Mouse (Mus musculus): ENCODE data around the gene 1700001C02Rik. TPM values are rescaled to one million over a fixed set of nuclear protein-coding genes. Genes with fewer than 3 reads are reported as not detected.

Gene 1700001C02Rik
- polyA plus RNA-seq, 1 experiment = not detected

DNA sequence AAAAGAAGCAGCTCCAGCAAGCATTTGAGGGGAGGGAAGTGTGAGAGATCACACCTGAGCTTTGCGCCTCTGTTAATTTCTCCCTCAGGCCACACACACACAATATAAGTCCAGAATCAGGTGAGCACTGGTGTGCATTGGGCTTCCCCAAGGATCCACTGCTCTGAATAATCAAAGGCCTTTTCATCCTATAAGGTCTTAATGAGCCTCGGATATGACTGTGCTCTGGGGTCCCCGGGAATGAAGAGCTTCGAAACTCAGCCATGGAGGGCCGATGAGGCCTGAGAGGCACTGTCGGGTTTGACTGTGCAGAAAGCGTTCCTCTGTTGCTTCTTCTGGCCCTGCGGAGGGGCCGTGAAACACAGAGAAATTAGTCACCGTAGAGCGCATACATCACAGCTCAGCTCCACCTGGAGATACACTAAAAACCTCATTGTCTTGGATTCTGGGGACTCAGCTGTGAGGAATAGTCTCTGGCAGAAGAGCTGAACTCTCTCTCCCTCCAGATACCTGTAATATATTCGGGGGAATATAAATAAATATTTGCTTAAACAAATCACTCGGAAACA is 21.4 kb upstream of the 1700001C02Rik start:
- TF ChIP-seq CTCF (IDR thresholded peaks at IDR 0.05; ENCODE audit: control insufficient read depth, insufficient read depth, low read length) (no peak), POLR2A (IDR thresholded peaks at IDR 0.05; ENCODE audit: borderline replicate concordance, control insufficient read depth, low read depth, low read length) (no peak)
- Histone ChIP-seq H3K4me1 (ENCODE audit: control insufficient read depth, insufficient read depth, low read length) (no peaks in the 10 kb centered on the region), H3K27ac (ENCODE audit: control insufficient read depth, insufficient read depth, low read depth, low read length, poor library complexity) (no peak overlapping the region), H3K4me3 (replicated peaks; ENCODE audit: control insufficient read depth, low read depth, low read length) (no peak overlapping the region)
- 85% methylated on average over 13 of the region's 13 CpGs for WGBS

DNA sequence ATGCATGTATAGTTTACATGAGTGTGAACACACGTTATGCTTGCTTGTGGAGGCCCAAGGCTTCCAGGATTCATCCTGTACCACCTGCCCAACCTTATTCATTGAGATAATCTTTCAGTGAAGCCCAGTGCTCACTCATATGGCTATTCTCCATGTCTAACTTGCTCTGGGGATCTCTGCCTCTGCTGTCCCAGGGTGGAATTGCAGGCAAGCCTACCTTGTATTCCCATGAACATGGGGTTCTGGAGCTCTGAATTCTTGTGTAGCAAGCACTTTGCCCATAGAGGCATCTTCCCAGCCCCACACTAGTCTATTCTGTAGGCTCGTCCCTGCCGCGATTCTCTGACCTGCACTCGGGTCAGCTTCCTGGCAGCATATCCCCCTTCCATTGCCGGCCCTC is 9.8 kb upstream of the 1700001C02Rik start:
- Histone ChIP-seq H3K4me1 (ENCODE audit: control insufficient read depth, insufficient read depth, low read length) (no peaks in the 10 kb centered on the region), H3K4me3 (replicated peaks; ENCODE audit: control insufficient read depth, low read depth, low read length) (no peak overlapping the region), H3K27ac (ENCODE audit: control insufficient read depth, insufficient read depth, low read depth, low read length, poor library complexity) (no peak overlapping the region)
- no peak for TF ChIP-seq POLR2A (IDR thresholded peaks at IDR 0.05; ENCODE audit: borderline replicate concordance, control insufficient read depth, low read depth, low read length)
- no peak for TF ChIP-seq CTCF (IDR thresholded peaks at IDR 0.05; ENCODE audit: control insufficient read depth, insufficient read depth, low read length)
- WGBS = 36% methylated on average over 6 of the region's 6 CpGs

DNA sequence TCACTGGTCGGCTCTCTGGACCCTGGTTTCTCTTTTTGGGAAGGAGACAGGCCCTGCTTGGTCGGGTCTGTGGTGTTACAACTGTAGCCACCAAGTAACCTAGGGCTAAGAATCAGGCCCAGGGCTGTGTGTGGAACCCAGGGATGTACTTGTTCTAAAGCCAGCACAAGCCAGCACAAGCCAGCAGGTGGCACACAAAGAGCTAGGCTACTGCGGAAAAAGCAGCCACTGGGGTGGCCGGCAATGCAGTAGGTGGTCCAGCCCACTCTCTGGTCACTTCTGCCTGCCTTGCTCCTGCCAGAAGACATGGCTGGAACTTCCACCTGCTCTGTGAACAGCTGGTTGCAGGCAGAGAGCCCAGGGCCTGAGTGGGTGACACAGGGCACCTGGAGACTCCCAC is 5.7 kb upstream of the 1700001C02Rik start:
- H3K27ac ChIP-seq (ENCODE audit: control insufficient read depth, insufficient read depth, low read depth, low read length, poor library complexity) = no peak overlapping the region; the same call in 1 of the 2 replicates
- 55% methylated on average over 4 of the region's 4 CpGs for WGBS
- TF ChIP-seq POLR2A (IDR thresholded peaks at IDR 0.05; ENCODE audit: borderline replicate concordance, control insufficient read depth, low read depth, low read length) = no peak
- TF ChIP-seq CTCF (IDR thresholded peaks at IDR 0.05; ENCODE audit: control insufficient read depth, insufficient read depth, low read length) = no peak
- H3K4me3 ChIP-seq (replicated peaks; ENCODE audit: control insufficient read depth, low read depth, low read length) = no peak overlapping the region
- no peaks in the 10 kb centered on the region for H3K4me1 ChIP-seq (ENCODE audit: control insufficient read depth, insufficient read depth, low read length)

DNA sequence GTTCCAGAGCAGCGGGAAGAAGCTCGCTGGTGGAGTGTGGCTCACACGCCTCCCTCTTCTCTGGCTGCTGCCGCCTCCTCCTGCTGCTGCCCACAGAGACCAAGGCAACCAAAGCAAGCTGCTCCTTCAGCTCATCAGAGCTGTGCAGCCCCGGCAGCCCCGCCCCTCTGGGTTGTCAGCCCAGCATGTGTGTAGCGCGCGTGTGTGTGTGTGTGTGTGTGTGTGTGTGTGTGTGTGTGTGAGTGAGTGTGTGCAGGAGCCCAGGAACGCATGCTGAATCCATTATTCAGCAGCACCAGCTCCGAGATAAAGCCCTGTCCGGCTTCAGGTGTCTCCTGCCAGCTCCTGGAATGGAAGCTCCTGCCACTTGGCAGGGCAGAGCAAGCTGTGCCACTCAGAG is 4.0 kb upstream of the 1700001C02Rik start, which contains the start of gene Otof:
TSS of gene Otof (minus strand) at position 112 of the 400 bp plus-strand sequence.
- Histone ChIP-seq H3K4me1 (ENCODE audit: control insufficient read depth, insufficient read depth, low read length) (no peaks in the 10 kb centered on the region), H3K4me3 (replicated peaks; ENCODE audit: control insufficient read depth, low read depth, low read length) (no peak within 1 kb of the TSS), H3K27ac (ENCODE audit: control insufficient read depth, insufficient read depth, low read depth, low read length, poor library complexity) (no peak within 1 kb of the TSS)
- 31% methylated on average over 12 of the region's 12 CpGs for WGBS
- TF ChIP-seq CTCF (IDR thresholded peaks at IDR 0.05; ENCODE audit: control insufficient read depth, insufficient read depth, low read length) (no peak), POLR2A (IDR thresholded peaks at IDR 0.05; ENCODE audit: borderline replicate concordance, control insufficient read depth, low read depth, low read length) (no peak)

DNA sequence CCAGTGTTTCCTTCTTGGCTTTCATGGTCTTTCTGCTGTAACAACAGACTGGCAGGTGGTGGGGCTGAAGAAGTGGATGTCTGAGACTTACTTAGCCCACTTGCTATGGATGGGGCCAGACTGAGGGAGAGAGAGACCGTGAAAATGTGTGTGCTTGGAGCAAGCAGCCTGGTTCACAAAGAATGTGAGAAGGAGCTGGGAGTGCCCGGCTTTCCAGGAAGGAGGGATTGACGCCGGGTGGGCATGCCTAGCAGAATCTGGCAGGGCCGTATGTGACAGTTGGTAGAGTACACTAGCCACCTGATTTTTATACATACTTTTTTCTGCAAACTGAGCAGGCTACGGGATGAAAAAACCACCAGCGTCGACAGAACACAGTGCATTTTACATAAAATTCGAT is 468 bp downstream of the 1700001C02Rik start:
- no peak overlapping the region for H3K4me3 ChIP-seq (replicated peaks; ENCODE audit: control insufficient read depth, low read depth, low read length)
- TF ChIP-seq CTCF (IDR thresholded peaks at IDR 0.05; ENCODE audit: control insufficient read depth, insufficient read depth, low read length) = no peak
- TF ChIP-seq POLR2A (IDR thresholded peaks at IDR 0.05; ENCODE audit: borderline replicate concordance, control insufficient read depth, low read depth, low read length) = no peak
- H3K4me1 ChIP-seq (ENCODE audit: control insufficient read depth, insufficient read depth, low read length) = no peaks in the 10 kb centered on the region
- WGBS = 47% methylated on average over 9 of the region's 9 CpGs
- no peak overlapping the region for H3K27ac ChIP-seq (ENCODE audit: control insufficient read depth, insufficient read depth, low read depth, low read length, poor library complexity)

DNA sequence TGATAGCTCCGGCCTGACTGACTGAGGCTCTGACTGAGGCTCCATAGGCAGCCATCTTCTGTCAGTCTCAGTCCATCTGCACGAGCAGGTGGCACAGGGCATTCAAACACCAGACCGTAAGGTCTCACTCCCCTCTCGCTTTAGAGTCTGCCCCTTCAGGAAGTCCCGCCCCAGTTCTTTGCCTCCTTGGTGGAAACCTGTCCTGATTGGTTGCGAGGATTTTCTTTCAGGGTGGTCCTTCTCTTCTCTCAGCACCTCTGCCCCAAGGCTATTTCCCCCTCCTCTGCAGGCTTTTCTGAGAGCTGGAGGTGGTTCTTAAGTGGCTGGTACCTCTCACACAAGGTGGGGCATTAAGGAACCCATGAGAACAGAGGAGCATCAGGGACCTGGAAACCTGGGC is 4.6 kb downstream of the 1700001C02Rik start:
- Histone ChIP-seq H3K27ac (ENCODE audit: control insufficient read depth, insufficient read depth, low read depth, low read length, poor library complexity) (no peak overlapping the region), H3K4me1 (ENCODE audit: control insufficient read depth, insufficient read depth, low read length) (no peaks in the 10 kb centered on the region), H3K4me3 (replicated peaks; ENCODE audit: control insufficient read depth, low read depth, low read length) (no peak overlapping the region)
- 53% methylated on average over 6 of the region's 6 CpGs for WGBS
- no peak for TF ChIP-seq POLR2A (IDR thresholded peaks at IDR 0.05; ENCODE audit: borderline replicate concordance, control insufficient read depth, low read depth, low read length)
- no peak for TF ChIP-seq CTCF (IDR thresholded peaks at IDR 0.05; ENCODE audit: control insufficient read depth, insufficient read depth, low read length)

DNA sequence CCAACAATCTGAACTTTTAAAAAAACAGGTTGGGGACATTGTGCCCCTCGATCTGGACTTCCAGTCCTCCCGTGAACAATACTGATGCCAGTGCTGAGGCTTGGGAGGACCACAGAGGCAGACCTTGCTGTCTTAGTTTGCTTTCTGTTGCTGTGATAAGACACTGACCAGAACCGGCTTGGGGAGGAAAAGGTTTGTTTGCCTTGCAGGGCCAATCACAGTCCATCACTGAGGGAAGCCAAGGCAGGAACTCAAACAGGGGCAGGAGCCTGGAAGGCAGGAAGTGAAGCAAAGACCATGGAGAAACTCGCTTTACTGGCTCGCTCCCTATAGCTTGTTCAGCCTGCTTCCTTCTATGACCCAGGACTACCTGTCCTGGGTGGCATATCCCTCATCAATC is 6.3 kb downstream of the 1700001C02Rik start:
- whole genome bisulfite sequencing = 40% methylated on average over 5 of the region's 5 CpGs
- TF ChIP-seq POLR2A (IDR thresholded peaks at IDR 0.05; ENCODE audit: borderline replicate concordance, control insufficient read depth, low read depth, low read length) = no peak
- TF ChIP-seq CTCF (IDR thresholded peaks at IDR 0.05; ENCODE audit: control insufficient read depth, insufficient read depth, low read length) = no peak
- H3K4me1 ChIP-seq (ENCODE audit: control insufficient read depth, insufficient read depth, low read length) = no peaks in the 10 kb centered on the region
- no peak overlapping the region for H3K27ac ChIP-seq (ENCODE audit: control insufficient read depth, insufficient read depth, low read depth, low read length, poor library complexity)
- H3K4me3 ChIP-seq (replicated peaks; ENCODE audit: control insufficient read depth, low read depth, low read length) = no peak overlapping the region

DNA sequence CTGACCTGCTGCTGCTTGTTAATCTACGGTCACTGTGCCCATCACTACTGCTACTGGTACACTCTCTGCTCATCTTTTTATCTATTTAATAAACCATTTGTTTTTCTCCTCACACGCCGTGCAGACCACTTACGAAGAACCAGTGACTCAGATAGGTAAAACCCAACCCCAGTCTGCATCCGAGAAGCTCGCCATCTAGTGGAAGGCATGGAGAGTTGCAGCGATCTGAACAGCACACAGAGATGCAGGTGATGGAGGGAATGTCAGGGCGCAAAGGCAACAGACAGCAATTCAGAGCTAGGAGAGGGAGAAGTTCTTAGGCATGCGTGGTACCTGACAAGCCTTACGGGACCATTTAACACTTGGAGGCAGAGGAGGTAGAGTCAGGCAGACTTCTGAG is 10.7 kb downstream of the 1700001C02Rik start:
- H3K4me3 ChIP-seq (replicated peaks; ENCODE audit: control insufficient read depth, low read depth, low read length) = no peak overlapping the region
- WGBS = 33% methylated on average over 10 of the region's 10 CpGs
- H3K4me1 ChIP-seq (ENCODE audit: control insufficient read depth, insufficient read depth, low read length) = no peaks in the 10 kb centered on the region
- no peak overlapping the region for H3K27ac ChIP-seq (ENCODE audit: control insufficient read depth, insufficient read depth, low read depth, low read length, poor library complexity)
- TF ChIP-seq POLR2A (IDR thresholded peaks at IDR 0.05; ENCODE audit: borderline replicate concordance, control insufficient read depth, low read depth, low read length) (no peak), CTCF (IDR thresholded peaks at IDR 0.05; ENCODE audit: control insufficient read depth, insufficient read depth, low read length) (peak; percentile 78)

DNA sequence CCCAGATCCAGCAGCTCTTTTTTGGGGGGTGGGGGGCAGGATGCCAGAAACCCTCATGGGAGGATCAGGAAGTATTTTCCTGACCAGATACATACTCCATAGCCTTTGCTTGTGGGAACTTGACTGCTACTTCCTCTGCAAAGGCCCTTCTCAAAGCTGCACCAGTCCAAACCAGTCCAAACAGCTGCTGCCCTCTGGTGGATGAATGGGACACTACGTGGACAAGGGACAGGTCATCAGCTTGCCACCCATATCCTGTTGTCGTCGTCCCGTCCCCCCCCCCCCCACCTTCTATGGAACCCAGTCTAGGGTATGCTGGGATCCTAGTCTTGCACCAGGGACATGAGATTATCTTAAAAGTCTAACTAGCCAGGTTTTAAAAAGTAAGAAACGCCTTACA is 16.5 kb downstream of the 1700001C02Rik start:
- Histone ChIP-seq H3K4me3 (replicated peaks; ENCODE audit: control insufficient read depth, low read depth, low read length) (no peak overlapping the region), H3K4me1 (ENCODE audit: control insufficient read depth, insufficient read depth, low read length) (no peaks in the 10 kb centered on the region), H3K27ac (ENCODE audit: control insufficient read depth, insufficient read depth, low read depth, low read length, poor library complexity) (no peak overlapping the region)
- TF ChIP-seq POLR2A (IDR thresholded peaks at IDR 0.05; ENCODE audit: borderline replicate concordance, control insufficient read depth, low read depth, low read length) (no peak), CTCF (IDR thresholded peaks at IDR 0.05; ENCODE audit: control insufficient read depth, insufficient read depth, low read length) (peak; percentile 86)
- WGBS = 14% methylated on average over 5 of the region's 5 CpGs
